Mouse (Mus musculus) cerebellum, adult 9-11 months (tissue): ENCODE data around the gene Apobec2.
A peak's percentile ranks its signal among the peaks of the same experiment; 100 is the strongest.

Experiments
- DNase-seq: peaks from one replicate; pipeline ENCODE4 v3.0.0; 2022

Apobec2 gene

DNA sequence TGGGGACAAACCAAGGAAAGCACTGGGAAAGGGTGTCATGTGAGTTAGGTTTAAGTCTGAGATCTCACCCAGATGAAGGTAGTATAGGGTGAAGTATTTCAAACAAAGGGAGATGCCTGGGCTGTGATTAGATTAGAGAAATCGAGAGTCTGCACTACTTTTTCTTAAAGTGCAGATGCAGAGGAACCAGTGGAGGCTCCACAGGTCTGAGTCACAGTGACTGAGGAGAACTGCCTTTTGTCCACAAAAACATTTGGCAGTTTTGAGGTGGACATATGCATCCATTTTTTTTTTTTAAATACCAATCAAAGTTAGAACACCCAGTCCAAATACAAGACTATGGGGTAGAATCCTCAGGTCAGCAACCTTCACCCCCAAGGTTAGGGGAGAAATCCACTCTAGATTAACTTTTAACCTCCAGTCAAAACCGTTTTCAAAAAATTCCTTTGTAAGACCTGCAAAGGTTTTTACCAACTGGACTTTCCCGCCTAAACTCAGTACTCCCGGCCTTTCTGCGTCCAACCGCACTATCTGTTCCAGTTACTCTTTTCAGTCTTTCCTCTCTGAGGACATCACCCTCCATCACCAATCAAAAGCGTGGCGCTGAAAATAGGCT, 24.7 kb downstream of the Apobec2 start:
- peak; percentile 23 for DNase-seq

DNA sequence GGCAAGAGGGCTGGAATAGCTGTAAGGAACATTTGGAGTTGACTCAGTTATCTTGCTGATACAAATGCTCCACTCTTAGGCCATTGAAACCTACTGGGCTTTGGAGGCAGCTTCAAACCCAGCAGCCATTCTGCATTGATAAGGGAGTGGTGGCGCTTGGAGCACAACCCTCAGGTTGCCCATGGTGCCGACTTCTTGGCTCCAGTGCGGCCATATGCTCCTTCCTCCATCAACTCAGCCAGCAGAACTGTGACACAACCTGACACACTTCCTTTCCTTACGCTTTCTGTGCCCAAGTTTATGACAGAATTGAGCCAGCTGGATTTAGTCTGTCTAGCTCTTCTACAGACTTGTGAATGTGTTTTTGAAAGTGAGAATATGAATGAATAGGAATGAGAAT, 25.6 kb downstream of the Apobec2 start:
- peak; percentile 31 for DNase-seq

DNA sequence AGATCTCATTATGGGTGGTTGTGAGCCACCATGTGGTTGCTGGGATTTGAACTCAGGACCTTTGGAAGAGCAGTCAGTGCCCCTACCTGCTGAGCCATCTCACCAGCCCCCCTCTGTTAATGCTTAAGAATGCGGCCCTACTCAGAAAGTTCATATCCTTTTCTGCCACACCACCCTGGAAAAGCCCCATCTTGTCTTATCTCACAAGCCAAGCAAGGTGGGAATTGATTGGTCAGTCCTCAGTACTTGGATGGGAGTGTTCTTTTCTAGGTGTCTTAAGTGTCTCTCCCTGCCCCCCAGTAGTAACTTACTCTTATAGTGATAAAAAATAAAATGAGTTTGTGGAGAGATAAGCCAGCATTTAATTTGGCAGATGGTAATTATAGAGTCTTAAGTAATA, 28.0 kb downstream of the Apobec2 start:
- DNase-seq, result no peak

DNA sequence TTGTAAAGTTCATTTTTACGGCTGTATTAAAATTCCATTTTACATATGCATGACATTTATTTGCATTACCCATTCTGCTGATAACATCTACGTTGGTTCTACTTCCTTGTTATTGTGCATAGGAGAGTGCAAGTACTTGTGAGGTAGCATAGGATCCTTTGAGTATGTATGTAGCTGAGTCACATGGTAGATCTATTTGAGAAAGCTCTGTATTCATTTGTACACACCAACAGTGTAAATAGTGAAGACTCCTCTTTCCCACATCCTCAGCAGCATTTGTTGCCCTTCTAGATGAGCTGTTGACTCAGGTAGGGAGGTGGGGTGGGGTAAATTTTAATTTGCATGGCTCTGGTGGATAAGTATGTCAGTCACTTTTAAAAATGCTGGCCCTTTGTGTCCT, 28.9 kb downstream of the Apobec2 start:
- DNase-seq, result no peak

DNA sequence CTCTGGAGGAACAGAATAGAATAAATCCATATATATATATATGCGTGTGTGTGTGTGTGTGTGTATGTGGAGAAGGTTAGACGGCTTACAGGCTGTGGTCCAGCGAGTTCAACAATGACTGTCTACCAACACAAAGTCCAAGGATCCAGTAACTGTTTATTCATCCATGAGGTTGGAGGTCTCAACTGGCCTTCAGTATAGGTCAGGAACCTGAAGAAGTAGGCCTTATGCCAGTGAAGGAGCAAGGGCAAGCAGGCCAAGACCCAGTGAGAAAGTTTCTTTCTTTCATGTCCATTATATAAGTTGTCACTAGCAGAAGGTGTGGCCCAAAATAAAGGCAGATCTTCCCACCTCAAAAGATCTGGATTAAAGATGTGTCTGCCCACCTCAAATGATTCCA, 30.0 kb downstream of the Apobec2 start:
- no peak for DNase-seq

DNA sequence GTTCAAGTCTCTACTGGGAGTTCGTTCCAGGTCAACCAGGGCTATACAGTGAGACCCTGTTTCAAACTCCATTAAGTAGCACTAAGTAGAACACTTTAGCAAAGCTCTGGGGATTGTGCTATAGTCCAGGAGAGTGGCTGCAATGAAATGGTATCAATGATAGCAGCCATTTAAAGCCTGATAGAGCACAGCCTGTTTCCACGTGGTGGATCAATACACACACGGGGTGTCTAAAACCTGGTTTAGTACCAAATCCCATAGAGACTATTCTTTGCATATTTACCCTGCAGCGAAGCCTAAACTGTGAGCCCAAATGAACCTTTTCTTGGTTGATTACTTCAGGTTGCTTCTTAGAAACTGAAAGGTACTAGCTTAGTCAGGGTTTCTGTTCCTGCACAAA, 31.0 kb downstream of the Apobec2 start:
- DNase-seq, result no peak

DNA sequence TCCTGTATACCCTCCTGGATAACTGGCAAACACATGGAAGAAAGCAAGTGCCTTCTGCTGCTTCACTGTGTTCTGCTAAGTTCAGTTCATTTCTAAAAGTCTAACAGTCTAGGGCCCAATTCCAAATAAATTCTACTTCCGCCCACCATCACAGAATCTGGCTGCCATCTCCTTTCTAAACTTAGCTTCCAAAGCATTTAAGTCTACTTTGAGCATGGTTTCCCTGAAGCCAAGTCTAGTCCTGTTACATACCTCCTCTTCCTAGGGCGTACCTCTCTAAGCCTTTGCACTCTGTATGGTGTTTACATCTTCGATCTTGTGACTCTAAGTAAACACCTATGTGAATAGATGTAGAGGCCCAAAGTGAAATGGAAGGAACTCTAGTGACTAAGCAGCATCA, 40.1 kb downstream of the Apobec2 start:
- DNase-seq, result no peak

DNA sequence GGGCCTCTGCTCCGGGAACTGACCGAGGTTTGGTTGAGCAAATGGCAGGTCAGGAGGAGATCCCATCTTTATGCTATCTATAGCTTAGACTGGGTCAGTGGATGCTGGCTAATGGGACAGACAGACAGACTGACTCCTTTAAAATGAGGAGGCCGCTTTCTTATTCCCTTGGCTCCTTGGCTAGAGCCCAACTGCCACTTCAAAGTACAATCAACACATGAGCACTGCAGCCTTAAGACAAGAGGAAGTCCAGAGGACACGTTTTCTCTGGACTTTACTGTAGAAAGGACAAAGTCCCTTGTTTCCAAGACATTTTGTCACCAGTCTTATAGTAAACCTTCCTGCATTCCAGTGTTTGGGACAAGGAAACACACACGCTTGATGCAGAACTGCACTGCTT, 41.3 kb downstream of the Apobec2 start:
- no peak for DNase-seq

DNA sequence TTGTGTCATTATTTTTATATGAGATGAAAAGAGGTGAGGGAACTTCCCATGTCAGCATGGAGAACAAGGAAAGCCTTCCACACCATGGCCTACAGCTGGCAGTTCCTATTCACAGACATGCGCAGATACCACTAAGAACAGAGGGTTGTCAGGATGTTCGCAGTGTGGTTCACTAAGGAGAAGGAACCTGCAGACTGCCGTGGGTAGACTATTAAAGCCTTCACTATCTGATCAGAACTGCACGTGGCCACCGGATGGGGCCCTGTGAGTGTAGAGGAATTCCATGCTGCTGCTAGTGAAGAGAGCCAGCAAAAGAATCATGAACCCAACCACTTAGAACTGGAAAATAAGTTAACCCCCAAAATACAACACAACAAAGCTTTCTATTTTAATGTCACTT, 43.3 kb downstream of the Apobec2 start:
- DNase-seq, result no peak

DNA sequence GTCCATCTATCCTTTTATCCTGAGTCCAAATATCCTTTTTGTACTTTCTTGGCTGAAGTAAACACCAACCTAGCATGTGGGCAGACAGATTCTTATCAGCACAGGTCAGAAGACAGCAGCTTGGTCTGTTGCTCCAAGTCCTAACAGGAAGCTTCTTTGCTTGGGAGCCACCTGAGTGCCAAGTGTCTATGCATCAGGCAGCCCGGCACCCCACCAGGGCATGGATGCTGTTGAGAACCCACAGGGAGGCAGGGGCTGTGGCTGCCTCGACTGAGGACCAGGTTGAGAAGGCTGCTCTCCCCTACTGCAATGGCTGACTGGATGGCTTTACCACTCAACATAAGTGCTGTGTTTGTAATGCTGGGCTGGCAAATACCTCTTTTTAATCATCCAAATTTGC, 44.1 kb downstream of the Apobec2 start:
- no peak for DNase-seq

DNA sequence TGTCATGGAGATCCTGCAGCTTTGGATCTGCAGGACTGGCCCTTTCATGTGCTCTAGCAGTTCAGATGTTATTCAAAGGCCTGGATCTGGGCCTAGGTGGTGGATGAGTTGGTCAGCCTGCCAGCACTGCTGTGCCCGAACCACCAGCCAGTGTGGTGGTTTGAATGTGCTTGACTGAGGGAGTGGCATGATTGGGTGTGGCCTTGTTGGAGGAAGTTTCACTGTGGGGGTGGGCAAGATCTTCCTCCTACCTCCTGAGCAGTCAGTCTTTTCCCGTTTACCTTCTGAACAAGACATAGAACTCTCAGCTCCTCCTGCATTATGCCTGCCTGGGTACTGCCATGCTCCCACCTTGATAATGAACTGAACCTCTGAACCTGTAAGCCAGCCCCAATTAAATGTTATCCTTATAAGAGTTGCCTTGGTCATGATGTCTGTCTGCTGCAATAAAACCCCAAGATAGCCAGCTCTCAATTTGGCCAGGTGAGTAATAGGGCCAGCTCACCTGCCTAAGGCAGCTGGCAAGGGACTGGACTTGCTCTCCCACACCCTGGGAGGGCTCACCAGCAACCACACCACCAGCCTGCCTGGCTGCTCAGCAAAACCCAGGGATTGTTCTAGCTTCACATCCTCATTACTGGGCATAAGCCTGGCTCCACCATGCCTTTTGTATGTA, 46.8 kb downstream of the Apobec2 start:
- no peak for DNase-seq

DNA sequence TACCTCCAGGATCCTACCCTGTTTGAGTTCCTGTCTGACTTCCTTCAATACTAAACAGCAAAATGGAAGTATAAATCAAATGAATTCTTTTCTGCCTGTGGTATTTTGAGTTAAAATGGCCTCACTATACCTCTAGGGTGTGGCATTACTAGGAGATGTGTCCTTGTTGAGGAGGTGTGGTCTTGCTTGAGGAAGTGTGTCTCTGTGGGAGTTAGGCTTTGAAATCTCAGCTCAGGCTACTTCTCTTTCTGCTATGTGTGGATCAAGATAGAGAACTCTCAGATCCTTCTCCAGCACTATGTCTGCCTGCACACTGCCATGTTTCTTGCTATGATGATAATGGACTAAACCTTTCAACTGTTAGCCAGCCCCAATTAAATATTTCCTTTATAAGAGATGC, 53.7 kb downstream of the Apobec2 start:
- DNase-seq, result no peak

DNA sequence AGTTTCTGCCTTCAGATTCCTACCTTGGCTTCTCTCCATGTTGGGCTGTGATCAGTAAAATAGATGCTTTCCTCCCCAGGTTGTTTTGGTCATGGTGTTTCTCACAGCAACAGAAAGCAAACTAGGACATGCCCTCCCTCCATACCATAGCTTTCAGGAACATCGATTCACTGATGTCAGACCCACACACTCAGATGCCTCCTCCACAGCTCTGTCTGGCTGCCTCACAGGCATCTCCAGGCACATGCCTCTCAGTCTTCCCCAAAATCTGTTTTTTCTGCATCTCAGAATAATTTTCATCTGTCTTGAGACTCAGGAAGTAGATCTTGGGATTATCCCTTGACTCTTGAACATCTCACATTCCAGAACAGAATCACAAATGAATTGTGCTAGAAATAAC, 56.6 kb downstream of the Apobec2 start:
- DNase-seq, result no peak

DNA sequence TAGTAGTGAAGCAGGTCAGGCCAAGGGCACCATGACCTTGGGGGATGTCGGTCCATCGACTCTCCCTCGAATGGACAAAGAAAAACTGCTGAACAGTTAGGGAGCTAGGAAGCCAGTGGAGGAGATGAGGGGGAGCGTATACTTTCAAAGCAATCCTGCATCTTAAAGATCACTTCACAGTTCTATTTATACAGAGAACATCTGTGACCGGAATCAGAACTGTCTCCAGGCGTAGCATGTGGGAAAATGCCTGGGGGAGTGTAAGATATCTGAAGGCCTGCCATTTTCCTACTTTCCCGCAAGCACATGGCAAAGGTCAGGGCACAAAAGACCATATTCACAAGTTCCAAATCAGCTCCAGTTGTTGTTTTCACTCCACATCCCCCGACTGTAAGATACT, 59.7 kb downstream of the Apobec2 start:
- no peak for DNase-seq

DNA sequence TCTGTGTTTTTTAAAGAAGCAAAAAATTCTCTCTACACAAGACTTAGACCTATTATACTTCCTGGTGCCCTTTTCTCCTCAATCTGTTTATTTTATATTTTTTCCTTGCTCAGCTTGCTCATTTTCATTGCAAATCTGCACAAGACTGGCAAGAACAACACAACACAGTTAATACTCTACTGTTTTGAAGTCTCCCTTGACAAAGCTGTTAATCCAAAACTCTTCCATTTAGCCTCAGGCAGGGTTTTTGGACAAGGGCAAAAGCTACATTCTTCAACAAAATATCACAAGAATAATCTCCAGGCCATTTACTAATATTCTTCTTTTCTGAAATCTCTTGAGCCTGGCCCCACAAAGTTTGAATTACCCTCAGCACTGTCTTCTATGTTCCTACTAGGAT, 61.1 kb downstream of the Apobec2 start:
- DNase-seq, result no peak
